Mouse (Mus musculus): ENCODE measurements at regions not wholly inside any gene's neighbourhood (a gene's known extent, or its start where the extent isn't known, plus 50 kb on each side); places are given as distances from the start of the nearest gene placed in this dataset.

- Histone ChIP-seq H3K4me2 (replicated peaks; ENCODE audit: low read depth, low read length) (no peak overlapping the region), H3K9ac (ENCODE audit: low read depth, low read length) (no peak overlapping the region), H3K9me3 (ENCODE audit: control insufficient read depth, low read length) (no peaks in the 10 kb centered on the region), H3K4me1 (ENCODE audit: control insufficient read depth, insufficient read depth, low read length) (no peaks in the 10 kb centered on the region), H3K4me3 (ENCODE audit: low read length) (no peak overlapping the region), H3K36me3 (ENCODE audit: control insufficient read depth, insufficient read depth, low read length) (no peaks in the 10 kb centered on the region), H3K27ac (ENCODE audit: low read depth, low read length) (no peak overlapping the region), H3K27me3 (ENCODE audit: control insufficient read depth, insufficient read depth, low read length) (no peaks in the 10 kb centered on the region)
- ATAC-seq (ENCODE audit: low FRiP score, low TSS enrichment) = no peak
- 88% methylated on average over 5 of the region's 5 CpGs for WGBS
Measured at GRCm38 (mm10) chr16:77443318-77443717, 158.6 kb downstream of the Gm11146 start.

GRCm38 (mm10) chr16:77442866-77443265, 159.0 kb downstream of the Gm11146 start:
- 92% methylated on average over 6 of the region's 6 CpGs for WGBS
- no peak for ATAC-seq (ENCODE audit: low FRiP score, low TSS enrichment)
- H3K9ac ChIP-seq (ENCODE audit: low read depth, low read length) = no peak overlapping the region

GRCm38 (mm10) chr16:77431345-77431744, 170.5 kb downstream of the Gm11146 start:
- Histone ChIP-seq H3K4me1 (ENCODE audit: control insufficient read depth, insufficient read depth, low read length) (no peaks in the 10 kb centered on the region), H3K4me3 (ENCODE audit: low read length) (no peak overlapping the region), H3K27me3 (ENCODE audit: control insufficient read depth, insufficient read depth, low read length) (no peaks in the 10 kb centered on the region), H3K27ac (ENCODE audit: low read depth, low read length) (no peak overlapping the region), H3K9ac (ENCODE audit: low read depth, low read length) (no peak overlapping the region), H3K4me2 (replicated peaks; ENCODE audit: low read depth, low read length) (no peak overlapping the region), H3K36me3 (ENCODE audit: control insufficient read depth, insufficient read depth, low read length) (no peaks in the 10 kb centered on the region), H3K9me3 (ENCODE audit: control insufficient read depth, low read length) (no peaks in the 10 kb centered on the region)
- no peak for ATAC-seq (ENCODE audit: low FRiP score, low TSS enrichment)
- WGBS = 82% methylated on average over 4 of the region's 4 CpGs

More at GRCm38 (mm10) chr16:77442866-77443265, 159.0 kb downstream of the Gm11146 start:
- Histone ChIP-seq H3K27ac (ENCODE audit: low read depth, low read length) (no peak overlapping the region), H3K27me3 (ENCODE audit: control insufficient read depth, insufficient read depth, low read length) (no peaks in the 10 kb centered on the region), H3K4me1 (ENCODE audit: control insufficient read depth, insufficient read depth, low read length) (no peaks in the 10 kb centered on the region), H3K4me3 (ENCODE audit: low read length) (no peak overlapping the region), H3K4me2 (replicated peaks; ENCODE audit: low read depth, low read length) (no peak overlapping the region), H3K36me3 (ENCODE audit: control insufficient read depth, insufficient read depth, low read length) (no peaks in the 10 kb centered on the region), H3K9me3 (ENCODE audit: control insufficient read depth, low read length) (no peaks in the 10 kb centered on the region)

- no peak for ATAC-seq (ENCODE audit: low FRiP score, low TSS enrichment)
- Histone ChIP-seq H3K36me3 (ENCODE audit: control insufficient read depth, insufficient read depth, low read length) (no peaks in the 10 kb centered on the region), H3K4me2 (replicated peaks; ENCODE audit: low read depth, low read length) (no peak overlapping the region), H3K9me3 (ENCODE audit: control insufficient read depth, low read length) (no peaks in the 10 kb centered on the region), H3K4me1 (ENCODE audit: control insufficient read depth, insufficient read depth, low read length) (no peaks in the 10 kb centered on the region), H3K4me3 (ENCODE audit: low read length) (no peak overlapping the region), H3K27ac (ENCODE audit: low read depth, low read length) (no peak overlapping the region), H3K9ac (ENCODE audit: low read depth, low read length) (no peak overlapping the region), H3K27me3 (ENCODE audit: control insufficient read depth, insufficient read depth, low read length) (no peaks in the 10 kb centered on the region)
- WGBS = 80% methylated on average over 12 of the region's 12 CpGs
Measured at GRCm38 (mm10) chr16:77422385-77423363, 179.2 kb downstream of the Gm11146 start.

GRCm38 (mm10) chr16:77421591-77422024, 180.3 kb downstream of the Gm11146 start:
- Histone ChIP-seq H3K36me3 (ENCODE audit: control insufficient read depth, insufficient read depth, low read length) (no peaks in the 10 kb centered on the region), H3K27ac (ENCODE audit: low read depth, low read length) (no peak overlapping the region), H3K4me2 (replicated peaks; ENCODE audit: low read depth, low read length) (peak overlapping the region; percentile 13; the same call in 1 of the 2 replicates), H3K4me3 (ENCODE audit: low read length) (no peak overlapping the region; the same call in 1 of the 2 replicates), H3K9me3 (ENCODE audit: control insufficient read depth, low read length) (no peaks in the 10 kb centered on the region), H3K27me3 (ENCODE audit: control insufficient read depth, insufficient read depth, low read length) (no peaks in the 10 kb centered on the region), H3K9ac (ENCODE audit: low read depth, low read length) (no peak overlapping the region), H3K4me1 (ENCODE audit: control insufficient read depth, insufficient read depth, low read length) (no peaks in the 10 kb centered on the region)
- 8% methylated on average over 10 of the region's 10 CpGs for WGBS
- ATAC-seq (ENCODE audit: low FRiP score, low TSS enrichment) = peak; percentile 97

GRCm38 (mm10) chr16:77421001-77421400, 180.9 kb downstream of the Gm11146 start:
- no peak overlapping the region for H3K4me3 ChIP-seq (ENCODE audit: low read length)
- no peak overlapping the region for H3K9ac ChIP-seq (ENCODE audit: low read depth, low read length)
- no peak overlapping the region for H3K27ac ChIP-seq (ENCODE audit: low read depth, low read length)
- H3K4me1 ChIP-seq (ENCODE audit: control insufficient read depth, insufficient read depth, low read length) = no peaks in the 10 kb centered on the region
- no peaks in the 10 kb centered on the region for H3K27me3 ChIP-seq (ENCODE audit: control insufficient read depth, insufficient read depth, low read length)
- WGBS = 33% methylated on average over 6 of the region's 6 CpGs
- peak overlapping the region; percentile 13; the same call in 1 of the 2 replicates for H3K4me2 ChIP-seq (replicated peaks; ENCODE audit: low read depth, low read length)
- H3K9me3 ChIP-seq (ENCODE audit: control insufficient read depth, low read length) = no peaks in the 10 kb centered on the region
- no peaks in the 10 kb centered on the region for H3K36me3 ChIP-seq (ENCODE audit: control insufficient read depth, insufficient read depth, low read length)
- no peak for ATAC-seq (ENCODE audit: low FRiP score, low TSS enrichment)

GRCm38 (mm10) chr16:77420136-77420860, 181.6 kb downstream of the Gm11146 start:
- no peak overlapping the region for H3K4me2 ChIP-seq (replicated peaks; ENCODE audit: low read depth, low read length)
- no peak overlapping the region for H3K4me3 ChIP-seq (ENCODE audit: low read length)
- WGBS = 66% methylated on average over 8 of the region's 8 CpGs
- no peaks in the 10 kb centered on the region for H3K9me3 ChIP-seq (ENCODE audit: control insufficient read depth, low read length)
- H3K36me3 ChIP-seq (ENCODE audit: control insufficient read depth, insufficient read depth, low read length) = no peaks in the 10 kb centered on the region
- no peak overlapping the region for H3K9ac ChIP-seq (ENCODE audit: low read depth, low read length)
- no peaks in the 10 kb centered on the region for H3K4me1 ChIP-seq (ENCODE audit: control insufficient read depth, insufficient read depth, low read length)
- no peaks in the 10 kb centered on the region for H3K27me3 ChIP-seq (ENCODE audit: control insufficient read depth, insufficient read depth, low read length)
- no peak for ATAC-seq (ENCODE audit: low FRiP score, low TSS enrichment)
- no peak overlapping the region for H3K27ac ChIP-seq (ENCODE audit: low read depth, low read length)

- ATAC-seq (ENCODE audit: low FRiP score, low TSS enrichment) = no peak
- H3K9ac ChIP-seq (ENCODE audit: low read depth, low read length) = no peak overlapping the region
- H3K4me3 ChIP-seq (ENCODE audit: low read length) = no peak overlapping the region
- H3K9me3 ChIP-seq (ENCODE audit: control insufficient read depth, low read length) = no peaks in the 10 kb centered on the region
- no peak overlapping the region for H3K4me2 ChIP-seq (replicated peaks; ENCODE audit: low read depth, low read length)
- no peaks in the 10 kb centered on the region for H3K27me3 ChIP-seq (ENCODE audit: control insufficient read depth, insufficient read depth, low read length)
- H3K4me1 ChIP-seq (ENCODE audit: control insufficient read depth, insufficient read depth, low read length) = no peaks in the 10 kb centered on the region
- H3K36me3 ChIP-seq (ENCODE audit: control insufficient read depth, insufficient read depth, low read length) = no peaks in the 10 kb centered on the region
- no peak overlapping the region for H3K27ac ChIP-seq (ENCODE audit: low read depth, low read length)
- WGBS = 54% methylated on average over 4 of the region's 4 CpGs
Measured at GRCm38 (mm10) chr16:77419116-77419735, 182.7 kb downstream of the Gm11146 start.
